Mouse (Mus musculus): ENCODE data around the gene Bmp7. TPM values are rescaled to one million over a fixed set of nuclear protein-coding genes. Genes with fewer than 3 reads are reported as not detected.

The Bmp7 gene
- polyA plus RNA-seq, 1 experiment: 23.5 TPM

GRCm38 (mm10) chr2:172909463-172909862 lies 30.7 kb downstream of the Bmp7 start:
- TF ChIP-seq POLR2A (IDR thresholded peaks at IDR 0.05; ENCODE audit: low read depth, low read length): no peak
- TF ChIP-seq CTCF (IDR thresholded peaks at IDR 0.05; ENCODE audit: extremely low read depth, insufficient read length, insufficient replicate concordance, low read depth, low read length): no peak
- Histone ChIP-seq H3K27me3 (ENCODE audit: control insufficient read depth, insufficient read depth, low read length) (no peaks in the 10 kb centered on the region), H3K4me3 (ENCODE audit: low read depth, low read length) (no peak overlapping the region), H3K4me1 (ENCODE audit: control insufficient read depth, insufficient read depth, insufficient read length, low read length) (peaks cover 11% of the 10 kb centered on the region; the same call in 1 of the 2 replicates), H3K27ac (ENCODE audit: insufficient read depth, low read depth, low read length) (no peak overlapping the region), H3K36me3 (ENCODE audit: control insufficient read depth, insufficient read depth, low read length) (no peaks in the 10 kb centered on the region)
- WGBS: 83% methylated on average over 6 of the region's 6 CpGs

GRCm38 (mm10) chr2:172906146-172906545 lies 34.0 kb downstream of the Bmp7 start:
- H3K36me3 ChIP-seq (ENCODE audit: control insufficient read depth, insufficient read depth, low read length): no peaks in the 10 kb centered on the region
- no peak for TF ChIP-seq POLR2A (IDR thresholded peaks at IDR 0.05; ENCODE audit: low read depth, low read length)
- TF ChIP-seq CTCF (IDR thresholded peaks at IDR 0.05; ENCODE audit: extremely low read depth, insufficient read length, insufficient replicate concordance, low read depth, low read length): no peak
- H3K27ac ChIP-seq (ENCODE audit: insufficient read depth, low read depth, low read length): no peak overlapping the region
- no peak overlapping the region for H3K4me3 ChIP-seq (ENCODE audit: low read depth, low read length)
- H3K27me3 ChIP-seq (ENCODE audit: control insufficient read depth, insufficient read depth, low read length): no peaks in the 10 kb centered on the region
- peaks cover 6% of the 10 kb centered on the region; the same call in 1 of the 2 replicates for H3K4me1 ChIP-seq (ENCODE audit: control insufficient read depth, insufficient read depth, insufficient read length, low read length)
- 53% methylated on average over 9 of the region's 9 CpGs for WGBS

DNA sequence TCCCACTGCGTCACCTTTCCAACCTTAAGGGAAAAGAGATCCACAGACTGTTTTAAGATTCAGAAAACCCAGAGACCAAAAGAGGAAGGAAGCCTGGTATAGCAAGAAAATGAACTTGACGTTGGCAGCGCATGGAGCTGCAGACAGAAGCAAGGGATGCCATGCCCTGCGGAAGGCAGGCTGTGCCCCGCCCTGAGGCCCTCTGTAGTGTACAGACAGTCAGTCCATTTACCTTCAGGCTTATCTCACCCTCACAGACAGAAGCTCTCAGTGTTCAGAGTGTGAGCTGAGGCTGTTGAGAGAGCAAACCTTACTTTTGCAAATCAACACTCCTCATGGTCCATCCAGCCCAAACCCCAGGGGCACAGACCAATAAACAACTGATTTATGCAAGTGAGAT lies 35.1 kb downstream of the Bmp7 start:
- WGBS: 63% methylated on average over 5 of the region's 5 CpGs

DNA sequence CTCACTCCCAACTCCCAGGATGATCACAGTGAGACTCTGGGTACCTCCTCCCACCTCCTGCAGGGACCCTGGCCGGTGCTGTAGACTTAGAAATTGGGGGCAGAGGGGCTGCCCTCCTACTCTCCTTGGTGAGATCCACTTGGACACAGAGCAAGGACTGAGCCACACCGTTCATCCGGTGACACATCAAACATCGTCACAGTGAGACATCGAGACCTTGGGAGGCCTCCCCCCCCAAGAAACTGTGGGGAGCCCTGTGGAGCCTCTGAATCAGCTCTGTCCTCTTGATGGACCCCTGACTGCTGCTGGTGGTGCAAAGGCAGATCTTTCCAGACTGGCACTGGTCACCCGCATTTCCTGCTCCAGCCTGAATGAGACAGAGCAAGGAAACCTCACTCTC lies 35.5 kb downstream of the Bmp7 start:
- no peak overlapping the region for H3K27ac ChIP-seq (ENCODE audit: insufficient read depth, low read depth, low read length)
- no peak for TF ChIP-seq POLR2A (IDR thresholded peaks at IDR 0.05; ENCODE audit: low read depth, low read length)
- TF ChIP-seq CTCF (IDR thresholded peaks at IDR 0.05; ENCODE audit: extremely low read depth, insufficient read length, insufficient replicate concordance, low read depth, low read length): no peak

More for the DNA sequence above, 35.1 kb downstream of the Bmp7 start:
- Histone ChIP-seq H3K36me3 (ENCODE audit: control insufficient read depth, insufficient read depth, low read length) (no peaks in the 10 kb centered on the region), H3K27me3 (ENCODE audit: control insufficient read depth, insufficient read depth, low read length) (no peaks in the 10 kb centered on the region), H3K4me1 (ENCODE audit: control insufficient read depth, insufficient read depth, insufficient read length, low read length) (peaks cover 10% of the 10 kb centered on the region; the same call in 1 of the 2 replicates), H3K4me3 (ENCODE audit: low read depth, low read length) (no peak overlapping the region), H3K27ac (ENCODE audit: insufficient read depth, low read depth, low read length) (no peak overlapping the region)
- no peak for TF ChIP-seq CTCF (IDR thresholded peaks at IDR 0.05; ENCODE audit: extremely low read depth, insufficient read length, insufficient replicate concordance, low read depth, low read length)
- TF ChIP-seq POLR2A (IDR thresholded peaks at IDR 0.05; ENCODE audit: low read depth, low read length): no peak

DNA sequence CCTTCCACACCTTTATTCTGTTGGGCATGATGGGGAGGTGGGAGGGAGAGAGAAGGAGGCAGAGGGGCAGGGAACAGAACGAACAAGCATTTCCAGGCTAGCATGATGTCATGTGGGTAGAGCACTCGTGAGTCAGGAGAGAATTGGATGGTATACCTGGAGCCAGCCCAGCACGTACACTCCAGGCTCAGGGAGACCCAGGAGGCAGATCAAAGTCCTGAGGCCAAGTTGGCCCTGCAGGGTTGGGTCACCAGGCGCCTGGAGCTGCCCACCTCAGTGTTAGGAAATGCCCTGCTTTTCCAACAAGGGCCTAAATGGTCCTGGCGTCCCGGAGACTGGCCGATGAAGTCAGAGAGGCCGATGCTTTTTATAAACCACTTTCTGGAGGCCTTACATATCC lies 36.6 kb downstream of the Bmp7 start:
- WGBS: 74% methylated on average over 8 of the region's 8 CpGs
- no peaks in the 10 kb centered on the region for H3K36me3 ChIP-seq (ENCODE audit: control insufficient read depth, insufficient read depth, low read length)
- TF ChIP-seq POLR2A (IDR thresholded peaks at IDR 0.05; ENCODE audit: low read depth, low read length) (no peak), CTCF (IDR thresholded peaks at IDR 0.05; ENCODE audit: extremely low read depth, insufficient read length, insufficient replicate concordance, low read depth, low read length) (no peak)
- H3K4me3 ChIP-seq (ENCODE audit: low read depth, low read length): no peak overlapping the region
- no peaks in the 10 kb centered on the region for H3K27me3 ChIP-seq (ENCODE audit: control insufficient read depth, insufficient read depth, low read length)
- H3K4me1 ChIP-seq (ENCODE audit: control insufficient read depth, insufficient read depth, insufficient read length, low read length): peaks cover 10% of the 10 kb centered on the region; the same call in 1 of the 2 replicates
- no peak overlapping the region for H3K27ac ChIP-seq (ENCODE audit: insufficient read depth, low read depth, low read length)

More for the DNA sequence above, 35.5 kb downstream of the Bmp7 start:
- Histone ChIP-seq H3K4me3 (ENCODE audit: low read depth, low read length) (no peak overlapping the region), H3K36me3 (ENCODE audit: control insufficient read depth, insufficient read depth, low read length) (no peaks in the 10 kb centered on the region), H3K27me3 (ENCODE audit: control insufficient read depth, insufficient read depth, low read length) (no peaks in the 10 kb centered on the region), H3K4me1 (ENCODE audit: control insufficient read depth, insufficient read depth, insufficient read length, low read length) (peaks cover 10% of the 10 kb centered on the region; the same call in 1 of the 2 replicates)
- 82% methylated on average over 6 of the region's 6 CpGs for WGBS

DNA sequence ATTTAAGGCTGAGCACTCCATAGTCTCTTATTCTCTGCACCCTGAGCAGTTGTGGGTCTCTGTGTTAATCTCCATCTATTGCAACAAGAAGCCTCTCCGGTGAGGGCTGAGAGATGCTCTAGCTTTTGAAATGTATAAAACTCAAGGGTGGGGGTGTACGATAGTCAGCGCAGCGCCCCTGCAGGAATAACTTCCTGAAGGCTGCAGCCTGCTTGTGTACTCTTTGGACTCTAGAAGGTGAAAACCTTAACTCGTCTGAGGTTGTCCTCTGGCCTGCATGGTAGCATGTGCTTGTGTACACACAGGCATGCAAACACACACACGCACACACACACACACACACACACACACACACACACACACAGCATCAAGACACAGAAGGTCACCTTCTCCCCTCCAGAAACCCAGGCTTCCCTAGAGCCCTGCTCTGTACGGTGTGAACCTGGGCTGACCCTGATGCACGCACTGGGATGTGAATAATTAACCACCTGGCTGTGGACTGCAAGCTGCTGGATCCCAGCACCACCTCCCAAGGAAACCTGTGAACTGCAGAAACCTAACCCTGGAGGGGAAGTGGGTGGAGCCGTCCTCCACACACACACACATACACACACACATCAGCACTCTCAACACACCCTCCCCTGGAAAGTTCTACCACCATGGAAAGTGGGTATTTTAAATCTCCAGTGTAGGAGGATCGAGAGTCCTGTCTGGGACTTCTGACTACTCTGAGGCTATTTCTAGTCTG lies 39.0 kb downstream of the Bmp7 start:
- H3K4me3 ChIP-seq (ENCODE audit: low read depth, low read length): no peak overlapping the region; the same call in 1 of the 2 replicates
- 26% methylated on average over 10 of the region's 10 CpGs for WGBS
- H3K4me1 ChIP-seq (ENCODE audit: control insufficient read depth, insufficient read depth, insufficient read length, low read length): peaks cover 10% of the 10 kb centered on the region; the same call in 1 of the 2 replicates
- H3K36me3 ChIP-seq (ENCODE audit: control insufficient read depth, insufficient read depth, low read length): no peaks in the 10 kb centered on the region
- no peak for TF ChIP-seq POLR2A (IDR thresholded peaks at IDR 0.05; ENCODE audit: low read depth, low read length)
- TF ChIP-seq CTCF (IDR thresholded peaks at IDR 0.05; ENCODE audit: extremely low read depth, insufficient read length, insufficient replicate concordance, low read depth, low read length): peak; percentile 32; the same call in 1 of the 2 replicates
- H3K27me3 ChIP-seq (ENCODE audit: control insufficient read depth, insufficient read depth, low read length): no peaks in the 10 kb centered on the region
- H3K27ac ChIP-seq (ENCODE audit: insufficient read depth, low read depth, low read length): peak overlapping the region; percentile 53

- 73% methylated on average over 15 of the region's 15 CpGs for WGBS
- no peaks in the 10 kb centered on the region for H3K27me3 ChIP-seq (ENCODE audit: control insufficient read depth, insufficient read depth, low read length)
- H3K27ac ChIP-seq (ENCODE audit: insufficient read depth, low read depth, low read length): no peak overlapping the region
- no peaks in the 10 kb centered on the region for H3K36me3 ChIP-seq (ENCODE audit: control insufficient read depth, insufficient read depth, low read length)
- H3K4me3 ChIP-seq (ENCODE audit: low read depth, low read length): no peak overlapping the region
- TF ChIP-seq POLR2A (IDR thresholded peaks at IDR 0.05; ENCODE audit: low read depth, low read length): no peak
- TF ChIP-seq CTCF (IDR thresholded peaks at IDR 0.05; ENCODE audit: extremely low read depth, insufficient read length, insufficient replicate concordance, low read depth, low read length): no peak
- no peaks in the 10 kb centered on the region for H3K4me1 ChIP-seq (ENCODE audit: control insufficient read depth, insufficient read depth, insufficient read length, low read length)
Measured at GRCm38 (mm10) chr2:172889756-172890443, 50.2 kb downstream of the Bmp7 start.

All from small intestine, adult 2 months (tissue).